Mouse (Mus musculus): Measurements from ENCODE around the gene Grm7.

Grm7 gene

GRCm38 (mm10) chr6:110818236-110818635 lies 172.9 kb downstream of the Grm7 start:
- in situ Hi-C loops (cut with MboI; ENCODE audit: low sequenced_read_pairs), result no loop called here

- in situ Hi-C loops (cut with MboI; ENCODE audit: low sequenced_read_pairs), result no loop called here
These were observed 222.9 kb downstream of the Grm7 start for GRCm38 (mm10) chr6:110868311-110868710.

- in situ Hi-C loops (cut with MboI; ENCODE audit: low sequenced_read_pairs), result no loop called here
These were observed 336.6 kb downstream of the Grm7 start for GRCm38 (mm10) chr6:110982013-110982412.

- in situ Hi-C loops (cut with MboI; ENCODE audit: low sequenced_read_pairs), result no loop called here
These were observed 393.7 kb downstream of the Grm7 start for GRCm38 (mm10) chr6:111039099-111039498.

DNA sequence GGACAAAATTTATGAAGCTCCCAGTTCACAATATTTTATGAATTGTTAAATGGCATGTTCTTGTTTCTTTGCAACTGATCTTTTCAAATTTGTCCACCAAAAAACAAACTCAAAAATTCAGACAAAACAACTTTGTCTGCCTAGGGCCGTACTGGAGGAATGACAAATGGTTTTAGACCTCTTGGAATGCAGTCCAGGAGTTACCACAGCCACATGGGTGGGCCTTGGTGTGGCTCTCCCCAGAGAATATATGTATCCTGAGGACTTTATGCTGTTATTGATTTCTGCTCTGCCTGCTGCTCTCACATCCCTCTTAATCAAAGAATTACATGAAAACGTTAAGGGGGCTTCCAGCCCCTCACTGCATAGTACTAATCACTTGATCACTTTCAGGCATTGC lies 400.5 kb downstream of the Grm7 start:
- in situ Hi-C loops (cut with MboI; ENCODE audit: low sequenced_read_pairs), result no loop called here

DNA sequence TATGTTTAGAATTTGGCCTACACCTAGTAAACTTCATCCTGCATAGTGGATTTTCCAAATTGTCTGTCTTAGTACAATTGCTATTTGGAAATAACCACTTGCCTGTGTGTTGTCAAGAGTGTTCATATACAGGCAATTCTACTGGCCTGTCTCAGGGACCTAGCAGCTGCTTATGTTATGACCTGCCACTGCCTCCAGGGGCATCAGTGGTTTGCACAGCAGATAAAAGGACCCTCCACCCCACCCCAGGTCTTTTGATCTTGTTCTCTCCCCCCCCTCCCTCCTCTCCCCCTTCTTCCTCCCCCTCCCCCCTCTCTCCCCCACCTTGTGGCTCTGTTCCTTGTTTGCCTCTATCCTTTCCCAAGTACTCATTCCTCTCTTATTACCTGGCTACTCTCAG lies 403.9 kb downstream of the Grm7 start:
- in situ Hi-C loops (cut with MboI; ENCODE audit: low sequenced_read_pairs), result no loop called here

- in situ Hi-C loops (cut with MboI; ENCODE audit: low sequenced_read_pairs), result no loop called here
These were observed 408.9 kb downstream of the Grm7 start for GRCm38 (mm10) chr6:111054001-111054975.

- in situ Hi-C loops (cut with MboI; ENCODE audit: low sequenced_read_pairs), result no loop called here
These were observed 412.4 kb downstream of the Grm7 start for GRCm38 (mm10) chr6:111057798-111058197.

- in situ Hi-C loops (cut with MboI; ENCODE audit: low sequenced_read_pairs), result no loop called here
These were observed 414.6 kb downstream of the Grm7 start for GRCm38 (mm10) chr6:111060004-111060403.

DNA sequence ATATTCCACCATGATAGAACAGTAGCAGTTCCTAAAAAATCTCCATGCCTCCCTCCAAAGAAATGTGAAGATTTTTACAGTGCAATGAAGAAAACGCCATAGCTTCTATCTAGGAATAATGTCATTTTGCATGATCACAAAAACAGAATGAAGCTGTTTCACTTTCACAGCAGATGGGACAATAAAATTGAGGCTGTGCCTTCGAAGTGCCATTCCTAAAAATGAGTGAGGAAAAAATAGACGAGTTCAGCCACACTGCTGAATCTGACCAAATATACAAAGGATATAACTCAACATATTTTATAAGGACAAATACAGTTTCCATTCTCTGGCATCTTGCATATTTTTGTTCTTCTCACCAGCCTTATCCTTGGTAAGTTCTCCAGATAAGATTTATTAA lies 439.2 kb downstream of the Grm7 start:
- in situ Hi-C loops (cut with MboI; ENCODE audit: low sequenced_read_pairs), result no loop called here

DNA sequence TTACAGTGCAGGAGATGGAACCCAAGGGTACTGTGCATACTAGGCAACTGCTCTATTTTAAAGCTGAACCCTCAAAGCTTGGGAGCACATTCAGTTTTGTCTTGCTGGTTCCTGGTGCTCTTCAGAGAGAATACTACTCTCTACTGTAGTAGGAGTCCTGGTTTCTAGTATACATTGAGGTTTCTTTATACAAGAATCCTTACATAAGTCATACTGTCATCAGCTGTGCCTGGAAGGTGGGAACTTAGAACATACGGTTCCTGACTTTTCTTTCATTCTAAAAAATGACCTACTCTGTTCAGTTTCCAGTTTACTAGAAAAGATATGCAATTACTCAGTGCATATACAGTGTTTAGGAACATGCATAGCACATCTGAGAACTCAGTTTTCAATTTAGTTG lies 449.4 kb downstream of the Grm7 start:
- in situ Hi-C loops (cut with MboI; ENCODE audit: low sequenced_read_pairs), result no loop called here

GRCm38 (mm10) chr6:111105485-111105884 lies 460.1 kb downstream of the Grm7 start:
- in situ Hi-C loops (cut with MboI; ENCODE audit: low sequenced_read_pairs), result no loop called here

- in situ Hi-C loops (cut with MboI; ENCODE audit: low sequenced_read_pairs), result no loop called here
These were observed 515.7 kb downstream of the Grm7 start for GRCm38 (mm10) chr6:111161037-111161436.

- in situ Hi-C loops (cut with MboI; ENCODE audit: low sequenced_read_pairs), result no loop called here
These were observed 550.0 kb downstream of the Grm7 start for GRCm38 (mm10) chr6:111195333-111195732.

DNA sequence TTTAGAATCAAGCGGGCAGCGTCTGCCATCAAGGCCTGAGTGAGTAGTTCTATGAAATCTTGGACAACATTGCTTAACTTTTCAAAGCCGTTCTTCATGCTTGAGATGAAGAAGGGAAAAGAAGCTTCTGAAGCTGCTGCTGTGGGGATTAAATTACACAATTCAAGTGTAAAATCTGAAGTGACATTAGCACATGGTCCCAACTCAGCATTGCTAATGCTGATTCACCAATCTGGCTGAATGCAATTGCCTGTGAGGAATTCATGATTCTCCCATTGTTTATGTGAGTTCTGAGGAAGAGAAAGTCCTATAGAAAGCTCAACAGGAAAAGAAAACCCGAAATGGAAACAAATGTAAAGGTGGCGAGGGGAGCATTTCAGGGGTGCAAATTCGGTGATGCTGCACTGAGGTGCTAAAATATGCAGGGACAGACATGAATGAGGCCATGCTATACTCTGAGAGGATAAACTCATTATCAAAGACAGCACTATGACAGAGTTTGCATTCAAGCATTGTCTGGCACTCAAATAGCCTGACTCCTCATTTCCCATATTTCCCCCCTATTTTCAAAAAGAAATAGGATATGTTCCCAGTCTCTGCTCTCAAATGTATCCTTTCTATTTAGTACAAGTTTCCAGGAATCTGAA lies 575.8 kb downstream of the Grm7 start:
- in situ Hi-C loops (cut with MboI; ENCODE audit: low sequenced_read_pairs), result no loop called here

- in situ Hi-C loops (cut with MboI; ENCODE audit: low sequenced_read_pairs), result no loop called here
These were observed 609.8 kb downstream of the Grm7 start for GRCm38 (mm10) chr6:111255215-111255614.

DNA sequence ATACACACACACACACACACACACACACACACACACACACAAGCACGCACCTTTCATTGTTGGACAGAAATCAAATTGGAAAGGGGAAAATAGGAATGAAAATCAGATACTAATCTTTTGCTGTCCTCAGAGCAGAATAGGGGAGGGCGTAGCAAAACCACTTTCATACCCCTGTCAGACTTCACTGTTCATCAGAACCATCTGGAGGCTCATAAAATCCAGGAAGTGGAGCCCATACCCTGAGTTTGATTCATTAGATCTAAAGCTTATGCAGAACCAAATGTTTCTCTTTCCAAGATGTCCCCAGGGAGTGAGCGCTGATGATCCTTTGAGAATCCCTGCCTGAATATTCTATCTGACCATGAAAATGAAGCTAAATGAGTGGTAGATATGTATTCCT lies 611.6 kb downstream of the Grm7 start:
- in situ Hi-C loops (cut with MboI; ENCODE audit: low sequenced_read_pairs), result no loop called here

DNA sequence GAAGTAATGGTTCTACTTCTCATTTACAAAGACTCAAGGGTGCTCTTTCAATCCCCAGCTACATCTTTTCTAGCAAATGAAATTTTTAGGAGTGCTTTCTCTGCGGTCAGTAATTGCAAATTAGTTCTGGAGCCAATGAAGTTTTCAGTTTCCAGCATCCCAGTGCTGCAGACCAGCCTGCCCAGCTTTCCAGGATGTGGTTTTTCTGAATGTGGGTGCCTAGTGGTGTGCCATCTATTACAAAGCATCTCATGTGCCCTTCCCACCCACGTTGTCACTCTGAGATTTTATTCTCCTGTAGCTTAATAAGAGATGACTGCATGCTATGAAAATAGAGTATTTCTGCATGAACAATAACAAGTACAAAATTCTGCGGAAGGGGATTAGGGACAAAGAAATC lies 612.9 kb downstream of the Grm7 start:
- in situ Hi-C loops (cut with MboI; ENCODE audit: low sequenced_read_pairs), result no loop called here

DNA sequence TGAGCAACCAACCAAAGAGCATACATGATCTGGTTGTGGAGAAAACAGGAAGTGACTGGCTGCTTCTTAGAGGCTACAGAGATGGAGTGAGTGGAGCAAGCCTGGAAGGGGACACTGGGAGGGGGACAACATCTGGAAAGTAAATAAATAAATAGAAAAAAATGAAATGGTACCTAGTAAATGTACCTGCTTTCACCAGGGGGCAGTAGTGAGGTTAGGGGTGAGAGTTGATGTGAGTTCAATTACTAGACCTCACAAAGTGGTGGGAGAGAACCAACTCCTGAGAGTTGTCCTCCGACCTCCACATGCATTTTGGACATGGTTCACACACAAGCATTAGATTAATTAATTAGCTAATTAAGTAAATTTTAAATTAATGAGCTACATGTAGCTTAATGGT lies 615.8 kb downstream of the Grm7 start:
- in situ Hi-C loops (cut with MboI; ENCODE audit: low sequenced_read_pairs), result no loop called here

GRCm38 (mm10) chr6:111276657-111277056 lies 631.3 kb downstream of the Grm7 start:
- in situ Hi-C loops (cut with MboI; ENCODE audit: low sequenced_read_pairs), result no loop called here

DNA sequence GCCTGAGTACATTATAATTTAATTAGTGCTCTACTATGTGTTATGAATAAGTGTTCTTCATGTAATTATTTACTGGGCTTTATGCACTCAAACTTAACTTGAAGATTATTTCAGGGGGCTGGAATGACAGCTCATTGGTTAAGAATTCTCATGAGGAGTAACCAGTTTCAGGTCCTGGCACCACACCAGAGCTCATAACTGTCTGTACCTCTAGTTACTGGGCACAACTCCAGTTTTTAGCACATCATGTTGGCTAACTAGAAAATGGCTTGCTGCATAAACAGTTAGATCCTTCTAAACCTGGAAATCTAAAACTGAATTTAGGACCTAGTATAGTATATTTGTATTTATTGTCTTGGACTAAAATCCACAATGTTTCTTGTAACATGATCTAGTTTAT lies 633.1 kb downstream of the Grm7 start:
- in situ Hi-C loops (cut with MboI; ENCODE audit: low sequenced_read_pairs), result no loop called here

- in situ Hi-C loops (cut with MboI; ENCODE audit: low sequenced_read_pairs), result no loop called here
These were observed 648.2 kb downstream of the Grm7 start for GRCm38 (mm10) chr6:111293505-111294001.
